Mouse (Mus musculus) kidney, embryonic 16.5 days (tissue): ENCODE results near the gene Tst. TPM values are rescaled to one million over a fixed set of nuclear protein-coding genes. Genes with fewer than 3 reads are reported as not detected.

Experiments
- ATAC-seq: fragments of 200-750 bp; cut with Nextera tagmentation; 2 replicates; pipeline ENCODE4 v1.8.0; 2017; ENCODE audit warnings: moderate TSS enrichment; ENCODE audit not compliant: low FRiP score, low TSS enrichment
- H3K27ac ChIP-seq: fragments of 300-500 bp; sonication (generic); 2 replicates; pipeline ENCODE4 v1.5.1; 2014; ENCODE audit warnings: low read length
- H3K27me3 ChIP-seq: fragments of 300-500 bp; sonication (generic); 2 replicates; pipeline ENCODE4 v1.6.1; 2014; ENCODE audit warnings: low read length, control low read depth, mixed read lengths; ENCODE audit not compliant: insufficient read depth
- H3K36me3 ChIP-seq: fragments of 300-500 bp; sonication (generic); 2 replicates; pipeline ENCODE4 v1.6.1; 2014; ENCODE audit warnings: low read length, control low read depth, mixed read lengths; ENCODE audit not compliant: insufficient read depth
- H3K4me1 ChIP-seq: fragments of 300-500 bp; sonication (generic); 2 replicates; pipeline ENCODE4 v1.6.1; 2014; ENCODE audit warnings: low read length, control low read depth, mixed read lengths; ENCODE audit not compliant: insufficient read depth
- H3K4me2 ChIP-seq: fragments of 300-500 bp; sonication (generic); replicated peaks from 2 replicates; pipeline ENCODE4 v1.6.1; 2014; ENCODE audit warnings: low read depth, low read length
- H3K4me3 ChIP-seq: fragments of 300-500 bp; sonication (generic); 2 replicates; pipeline ENCODE4 v1.5.1; 2014; ENCODE audit warnings: mild to moderate bottlenecking, low read length
- H3K9ac ChIP-seq: fragments of 300-500 bp; sonication (generic); replicated peaks from 2 replicates; pipeline ENCODE4 v1.6.1; 2014; ENCODE audit warnings: low read length
- H3K9me3 ChIP-seq: fragments of 300-500 bp; sonication (generic); 2 replicates; pipeline ENCODE4 v1.6.1; 2016; ENCODE audit warnings: low read length, control low read depth
- WGBS: fragments of 180-500 bp; shearing (Covaris S2); extraction: QIAGEN DNeasy Blood & Tissue Kit; methylation state at CpG from one replicate; pipeline ENCODE4 v1.1.7; 2014; 5-methylcytosine and 5-hydroxymethylcytosine counted together
- polyA plus RNA-seq: library from polyadenylated mRNA; unstranded; fragments of >200 nt; fragmentation: Nextera tagmentation; extraction: Ambion mirVana; gene quantifications from 2 replicates; pipeline ENCODE4 v1.2.1, GENCODE M21; 2015

The Tst gene
- polyA plus RNA-seq, 1 experiment from 2014 or later, result 76.4 TPM

- H3K4me2 ChIP-seq, result no peak overlapping the region
- peak; percentile 88 for ATAC-seq
- no peak overlapping the region for H3K4me3 ChIP-seq
- H3K4me1 ChIP-seq, result peaks cover 12% of the 10 kb centered on the region
- peak overlapping the region; percentile 90 for H3K27ac ChIP-seq
- no peaks in the 10 kb centered on the region for H3K9me3 ChIP-seq
- H3K9ac ChIP-seq, result 0 out of 2 replicates have a peak overlapping the region, but pooled peaks have one; percentile 31
- no peaks in the 10 kb centered on the region for H3K36me3 ChIP-seq
- 10% methylated on average over 4 of the region's 4 CpGs for WGBS
- peaks cover under 1% of the 10 kb centered on the region; the same call in 1 of the 2 replicates for H3K27me3 ChIP-seq
These were observed 11.2 kb upstream of the Tst start for GRCm38 (mm10) chr15:78416937-78417336.

GRCm38 (mm10) chr15:78414157-78414556, 8.4 kb upstream of the Tst start:
- no peaks in the 10 kb centered on the region for H3K36me3 ChIP-seq
- no peak for ATAC-seq
- H3K9ac ChIP-seq, result no peak overlapping the region
- H3K9me3 ChIP-seq, result no peaks in the 10 kb centered on the region
- 86% methylated on average over 8 of the region's 8 CpGs for WGBS
- H3K27me3 ChIP-seq, result peaks cover 25% of the 10 kb centered on the region
- no peak overlapping the region for H3K27ac ChIP-seq
- H3K4me3 ChIP-seq, result no peak overlapping the region
- peaks cover 24% of the 10 kb centered on the region for H3K4me1 ChIP-seq
- no peak overlapping the region for H3K4me2 ChIP-seq

- H3K4me3 ChIP-seq, result no peak overlapping the region
- no peaks in the 10 kb centered on the region for H3K9me3 ChIP-seq
- peaks cover 24% of the 10 kb centered on the region for H3K4me1 ChIP-seq
- 47% methylated on average over 1 of the region's 1 CpGs for WGBS
- peaks cover 30% of the 10 kb centered on the region for H3K27me3 ChIP-seq
- no peak overlapping the region for H3K4me2 ChIP-seq
- H3K36me3 ChIP-seq, result no peaks in the 10 kb centered on the region
- ATAC-seq, result no peak
- no peak overlapping the region for H3K9ac ChIP-seq
- no peak overlapping the region for H3K27ac ChIP-seq
These were observed 8.0 kb upstream of the Tst start for GRCm38 (mm10) chr15:78413719-78414117.

- WGBS, result 89% methylated on average over 14 of the region's 14 CpGs
- ATAC-seq, result no peak
- no peak overlapping the region for H3K4me3 ChIP-seq
- H3K27me3 ChIP-seq, result peaks cover 31% of the 10 kb centered on the region
- H3K4me1 ChIP-seq, result peaks cover 24% of the 10 kb centered on the region
- no peak overlapping the region for H3K9ac ChIP-seq
- H3K36me3 ChIP-seq, result no peaks in the 10 kb centered on the region
- H3K4me2 ChIP-seq, result no peak overlapping the region
- H3K27ac ChIP-seq, result no peak overlapping the region
- no peaks in the 10 kb centered on the region for H3K9me3 ChIP-seq
These were observed 7.5 kb upstream of the Tst start for GRCm38 (mm10) chr15:78413083-78413718.

- Histone ChIP-seq H3K36me3 (no peaks in the 10 kb centered on the region), H3K4me3 (peak overlapping the region; percentile 38), H3K4me1 (peaks cover 29% of the 10 kb centered on the region), H3K9ac (peak overlapping the region; percentile 46), H3K4me2 (peak overlapping the region; percentile 56), H3K27ac (no peak overlapping the region), H3K9me3 (no peaks in the 10 kb centered on the region), H3K27me3 (peaks cover 31% of the 10 kb centered on the region)
- no peak for ATAC-seq
- WGBS, result 16% methylated on average over 12 of the region's 12 CpGs
These were observed 3.9 kb upstream of the Tst start for GRCm38 (mm10) chr15:78409570-78410052.

GRCm38 (mm10) chr15:78406293-78406934, 707 bp upstream of the Tst start, which contains the start of gene Mpst:
Mpst (plus strand) TSS chr15:78406416.
- ATAC-seq, result peak; percentile 79
- Histone ChIP-seq H3K9me3 (no peaks in the 10 kb centered on the region), H3K4me3 (peak within 1 kb of the TSS; percentile 69), H3K36me3 (no peaks in the 10 kb centered on the region), H3K27ac (peak within 1 kb of the TSS; percentile 97), H3K27me3 (peaks cover 25% of the 10 kb centered on the region), H3K9ac (peak within 1 kb of the TSS; percentile 82), H3K4me2 (peak within 1 kb of the TSS; percentile 76), H3K4me1 (peaks cover 53% of the 10 kb centered on the region)
- WGBS, result under 1% methylated on average over 40 of the region's 40 CpGs

GRCm38 (mm10) chr15:78405098-78405497, 609 bp downstream of the Tst start:
- peak overlapping the region; percentile 97 for H3K27ac ChIP-seq
- H3K9me3 ChIP-seq, result no peaks in the 10 kb centered on the region
- ATAC-seq, result no peak
- peak overlapping the region; percentile 69 for H3K4me3 ChIP-seq
- H3K9ac ChIP-seq, result peak overlapping the region; percentile 82
- no peaks in the 10 kb centered on the region for H3K36me3 ChIP-seq
- WGBS, result 50% methylated on average over 11 of the region's 11 CpGs
- H3K4me1 ChIP-seq, result peaks cover 50% of the 10 kb centered on the region
- H3K27me3 ChIP-seq, result peaks cover 15% of the 10 kb centered on the region
- H3K4me2 ChIP-seq, result peak overlapping the region; percentile 76

GRCm38 (mm10) chr15:78403896-78404295, 1.8 kb downstream of the Tst start:
- Histone ChIP-seq H3K36me3 (no peaks in the 10 kb centered on the region), H3K9ac (peak overlapping the region; percentile 24), H3K27me3 (peaks cover 3% of the 10 kb centered on the region), H3K27ac (peak overlapping the region; percentile 79), H3K4me1 (peaks cover 42% of the 10 kb centered on the region), H3K9me3 (no peaks in the 10 kb centered on the region), H3K4me2 (peak overlapping the region; percentile 76; the same call in 1 of the 2 replicates), H3K4me3 (0 out of 2 replicates have a peak overlapping the region, but pooled peaks have one; percentile 5)
- no peak for ATAC-seq
- 64% methylated on average over 1 of the region's 1 CpGs for WGBS

- Histone ChIP-seq H3K4me2 (peak overlapping the region; percentile 76; the same call in 1 of the 2 replicates), H3K27ac (peak overlapping the region; percentile 79), H3K36me3 (no peaks in the 10 kb centered on the region), H3K9ac (peak overlapping the region; percentile 24), H3K4me1 (peaks cover 42% of the 10 kb centered on the region), H3K27me3 (no peaks in the 10 kb centered on the region), H3K4me3 (no peak overlapping the region), H3K9me3 (no peaks in the 10 kb centered on the region)
- ATAC-seq, result peak; percentile 37
- WGBS, result 25% methylated on average over 3 of the region's 3 CpGs
These were observed 2.4 kb downstream of the Tst start for GRCm38 (mm10) chr15:78403301-78403741.

GRCm38 (mm10) chr15:78402423-78402822, 3.3 kb downstream of the Tst start:
- H3K4me2 ChIP-seq, result no peak overlapping the region
- H3K9ac ChIP-seq, result no peak overlapping the region
- no peak for ATAC-seq
- no peaks in the 10 kb centered on the region for H3K27me3 ChIP-seq
- H3K36me3 ChIP-seq, result no peaks in the 10 kb centered on the region
- WGBS, result 66% methylated on average over 7 of the region's 7 CpGs
- H3K4me3 ChIP-seq, result no peak overlapping the region
- peaks cover 38% of the 10 kb centered on the region for H3K4me1 ChIP-seq
- no peaks in the 10 kb centered on the region for H3K9me3 ChIP-seq
- H3K27ac ChIP-seq, result peak overlapping the region; percentile 63
